Mouse (Mus musculus) cerebellum, adult 8-10 months (tissue): ENCODE data around the gene Eya4.

Experiments used
- DNase-seq: peaks from one replicate; pipeline ENCODE4 v3.0.0; 2022

Gene Eya4

DNA sequence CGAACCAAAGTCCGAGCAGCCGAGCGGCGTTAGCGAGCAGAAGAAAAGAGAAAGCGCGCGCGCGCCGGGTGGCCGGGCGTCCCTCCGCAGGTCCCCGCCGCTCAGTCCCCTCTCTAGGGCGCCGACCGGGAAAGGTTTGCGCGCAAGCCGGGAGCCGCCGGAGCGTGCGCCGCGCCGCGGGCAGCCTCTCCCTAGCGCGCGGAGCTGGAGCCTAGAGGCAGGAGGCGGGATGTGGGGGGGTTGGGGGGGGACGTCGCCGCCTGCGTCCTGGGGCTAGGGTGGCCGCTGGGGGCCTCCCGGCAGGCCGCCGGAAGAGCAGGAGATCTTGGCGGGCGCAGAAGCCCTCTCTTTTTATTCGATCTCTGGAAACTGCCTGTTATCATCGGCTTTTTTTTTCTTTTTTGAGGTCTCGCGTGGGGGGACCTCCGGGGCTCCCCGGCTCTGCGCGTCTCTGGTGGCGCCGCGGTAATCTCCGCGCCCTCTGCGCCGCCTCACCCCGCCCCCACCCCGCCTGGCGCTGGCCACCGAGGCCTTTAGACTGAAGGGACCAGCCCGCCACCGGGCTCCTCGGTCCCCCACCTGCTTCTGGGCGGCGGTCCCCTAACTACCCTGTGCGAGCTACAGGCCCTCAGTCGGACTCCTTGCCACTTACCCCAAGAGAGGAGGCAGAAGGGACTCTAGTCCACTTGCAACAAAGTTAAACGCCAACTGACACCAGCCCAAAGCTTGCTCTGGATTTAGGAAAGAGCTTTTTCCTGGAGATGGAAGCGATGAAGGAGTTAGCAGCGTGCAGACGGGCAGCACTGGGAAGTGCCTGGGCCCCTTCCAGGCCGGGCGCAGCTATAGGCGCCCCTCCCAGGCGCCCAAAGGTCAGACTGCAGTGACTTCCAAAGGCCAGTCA, at the start of gene Eya4:
TSS of gene Eya4 (minus strand) at position 776 of the 901 bp plus-strand sequence.
- no peak for DNase-seq

DNA sequence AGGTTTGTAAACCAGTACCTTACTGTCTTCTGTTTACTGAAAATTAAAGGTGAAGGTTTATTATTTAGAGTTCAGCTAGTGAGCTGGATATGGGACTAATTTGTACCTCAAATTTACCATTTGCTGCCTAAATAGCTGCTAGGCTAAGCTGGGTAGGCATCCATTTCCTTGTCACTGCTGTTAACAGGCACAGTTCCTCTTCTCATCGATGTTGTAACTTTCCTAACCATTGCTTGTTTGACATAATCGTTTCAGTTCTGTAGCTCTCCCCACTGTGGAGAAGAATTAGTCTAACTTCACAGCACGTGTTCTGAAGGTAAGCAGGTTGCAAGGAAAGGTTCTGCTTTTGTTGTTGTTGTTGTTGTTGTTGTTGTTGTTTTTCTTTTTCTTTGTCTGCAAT, 44.8 kb upstream of the Eya4 start:
- DNase-seq: no peak

DNA sequence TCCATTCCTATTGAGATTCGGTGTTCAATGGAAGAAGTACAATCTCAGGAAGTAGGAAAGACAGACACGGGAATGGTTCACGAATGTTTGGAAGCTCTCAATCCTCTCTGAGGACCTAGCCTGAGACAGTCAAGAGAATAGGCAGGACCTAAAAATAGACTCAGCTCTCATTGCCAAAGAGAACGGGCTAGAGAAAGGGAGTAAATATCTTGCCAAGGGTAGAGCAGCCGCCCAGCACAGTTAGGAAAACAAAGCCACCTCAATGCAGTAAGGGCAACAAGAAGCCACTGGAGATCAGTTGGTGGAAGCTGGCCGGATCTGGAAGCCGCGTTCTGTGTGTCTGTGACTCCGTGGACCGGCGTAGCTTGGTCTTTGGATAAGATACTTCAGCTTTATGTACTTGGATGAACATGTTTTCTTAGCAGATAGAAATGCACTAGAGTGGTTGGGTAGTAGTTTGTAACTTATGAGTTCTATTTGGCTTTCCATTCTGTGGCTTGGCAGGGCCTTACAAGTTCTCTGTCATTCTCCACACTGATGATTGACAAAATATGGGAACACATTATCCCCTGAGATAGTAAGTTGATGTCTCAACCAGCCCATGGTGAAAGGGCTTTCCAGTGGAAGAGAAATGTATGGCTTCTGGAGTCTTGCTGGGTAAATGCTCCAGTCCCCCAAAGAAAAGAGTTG, 44.1 kb upstream of the Eya4 start:
- no peak for DNase-seq

DNA sequence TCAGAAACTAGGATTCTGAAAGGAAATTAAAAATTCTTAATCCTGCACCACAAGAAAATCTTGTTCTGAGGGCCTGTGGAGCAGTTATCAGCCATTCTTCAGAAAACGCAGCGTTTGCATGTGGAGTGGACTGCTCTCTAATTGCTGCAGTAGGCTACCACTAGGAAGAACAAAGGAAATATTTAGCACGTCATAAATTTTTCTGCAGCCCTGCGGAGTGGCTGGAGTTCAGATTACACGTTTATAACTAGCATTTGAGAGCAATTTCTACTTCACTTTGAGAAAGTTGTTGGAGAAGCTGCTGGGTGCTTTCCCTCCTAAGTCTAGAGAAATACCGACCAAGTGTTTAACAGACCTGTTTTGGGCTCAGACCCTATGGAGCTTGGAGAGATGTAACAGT, 43.6 kb upstream of the Eya4 start:
- no peak for DNase-seq

DNA sequence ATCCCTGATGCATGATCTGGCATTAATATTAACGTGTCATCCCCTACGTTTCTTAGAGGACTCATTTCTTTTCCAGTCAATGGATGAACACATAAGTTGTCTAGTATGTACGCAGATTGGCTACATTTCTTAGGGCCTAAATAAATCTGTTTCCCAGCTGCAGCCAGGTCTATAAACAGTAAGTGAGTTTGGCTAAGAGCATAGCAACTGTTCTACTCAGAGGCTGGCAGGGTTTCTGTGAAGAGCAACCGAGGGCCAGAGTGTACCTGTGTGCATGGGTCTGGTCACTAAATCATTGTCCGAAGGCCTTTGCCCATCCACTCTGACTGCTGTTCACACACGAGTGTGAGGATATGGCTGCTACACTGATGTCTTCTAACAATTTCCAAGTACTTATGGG, 13.3 kb upstream of the Eya4 start:
- no peak for DNase-seq

DNA sequence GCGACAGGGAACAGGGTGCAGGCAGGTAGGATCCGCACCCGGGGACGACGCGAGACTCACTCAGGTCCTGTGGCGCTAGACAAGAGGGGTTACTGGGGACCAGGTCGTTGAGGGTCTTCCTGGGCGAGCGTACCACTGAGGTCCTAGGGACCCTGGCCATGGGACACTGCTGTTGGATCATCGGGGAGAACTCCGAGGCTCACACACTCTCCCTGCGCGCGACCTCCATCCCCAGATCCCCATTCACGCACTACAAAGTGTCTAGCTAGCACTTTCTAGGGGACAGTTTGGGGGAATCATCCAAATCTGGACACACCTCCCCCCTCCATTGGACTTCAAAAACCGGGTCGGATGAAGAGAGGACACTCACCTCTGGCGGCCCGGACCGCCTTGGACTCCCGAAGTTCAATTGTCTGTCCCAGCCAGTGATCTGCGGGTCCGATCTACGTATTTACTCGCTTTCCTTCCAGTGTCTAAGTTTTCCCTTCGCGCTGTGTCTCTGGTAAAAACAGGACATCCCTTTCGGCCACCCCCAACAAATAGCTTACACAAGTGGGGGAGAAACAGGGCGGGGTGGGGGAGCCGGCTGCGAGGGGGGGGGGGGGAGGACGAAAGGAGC, 1.1 kb downstream of the Eya4 start:
- DNase-seq: no peak

DNA sequence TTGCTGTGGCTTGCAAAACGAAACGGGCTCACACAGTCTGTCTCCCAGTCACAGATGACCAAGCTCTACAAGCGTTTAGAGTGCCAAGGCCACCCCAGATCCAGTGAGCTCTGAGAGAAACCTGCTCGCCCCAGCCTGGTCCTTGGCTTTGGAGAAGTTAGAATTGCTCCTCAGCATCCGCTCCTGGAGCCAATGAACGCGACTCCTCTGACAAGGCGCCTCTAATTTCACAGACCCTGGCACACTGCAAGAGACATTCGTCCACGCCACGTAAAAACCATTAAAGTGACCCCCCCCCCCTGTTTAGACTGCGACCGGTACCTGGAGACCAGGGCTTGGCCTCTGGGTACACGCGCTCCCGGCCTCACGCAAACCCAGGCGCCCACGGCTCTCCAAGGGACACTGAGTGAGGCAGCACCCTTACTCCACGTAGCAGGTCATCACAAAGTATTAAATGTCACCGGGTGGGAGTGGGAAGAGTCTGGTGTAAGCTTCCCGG, 1.6 kb downstream of the Eya4 start:
- DNase-seq: no peak

DNA sequence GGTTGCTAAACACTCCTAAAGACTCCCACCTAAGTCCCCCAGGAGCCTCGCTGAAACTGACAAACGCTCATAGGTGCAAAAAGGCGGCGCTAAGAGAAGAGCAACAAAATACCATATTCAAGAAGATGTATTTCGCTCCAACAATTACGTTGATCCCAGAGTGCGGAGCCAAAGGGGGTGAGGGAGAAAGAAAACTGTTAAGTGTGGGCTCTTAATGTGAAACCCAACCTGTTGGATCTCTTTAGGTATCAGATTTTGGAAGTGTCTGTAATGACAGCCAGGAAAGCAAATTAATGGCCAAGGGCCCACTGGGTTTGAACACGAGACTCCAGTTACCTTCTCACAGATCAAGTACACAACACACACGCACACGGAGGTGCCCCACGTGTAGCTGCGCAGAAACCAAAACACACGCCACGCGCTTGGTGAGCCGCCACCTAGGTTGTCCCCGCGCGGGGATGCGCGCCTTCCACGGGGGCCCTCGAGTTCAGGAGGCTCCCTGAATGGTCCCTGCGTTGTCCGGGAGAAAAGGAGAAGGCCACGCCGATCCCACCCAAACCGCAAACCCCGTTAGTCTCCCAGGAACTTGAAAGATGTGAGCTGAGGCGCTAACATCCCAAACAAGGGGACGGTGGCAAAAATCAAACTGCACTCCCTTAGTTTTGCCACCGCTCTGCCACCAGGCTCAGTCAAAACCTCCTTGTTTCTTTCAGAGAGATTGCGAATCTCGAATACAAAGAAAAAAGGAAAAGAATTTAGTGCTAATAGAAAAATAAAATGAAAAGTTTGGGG, 2.3 kb downstream of the Eya4 start:
- DNase-seq: no peak

DNA sequence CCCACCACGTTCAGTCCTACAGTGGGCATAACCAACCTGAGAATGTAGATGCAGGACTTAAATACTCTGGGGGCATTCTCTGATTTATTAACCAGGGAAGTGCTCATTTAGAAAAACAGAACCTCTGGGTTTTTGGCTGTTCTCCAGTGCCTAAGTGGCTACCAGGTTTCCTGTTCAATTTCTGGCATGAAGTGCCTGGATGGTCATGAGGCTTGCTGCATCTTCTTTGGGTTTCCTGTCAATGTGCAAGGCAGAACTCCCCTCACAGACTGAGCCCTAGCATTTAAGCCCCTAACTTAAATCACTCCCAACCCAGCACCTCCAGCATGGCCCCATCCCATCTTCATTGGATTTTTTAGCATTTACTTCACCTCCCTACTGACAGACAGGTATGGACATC, 13.3 kb downstream of the Eya4 start:
- DNase-seq: no peak

DNA sequence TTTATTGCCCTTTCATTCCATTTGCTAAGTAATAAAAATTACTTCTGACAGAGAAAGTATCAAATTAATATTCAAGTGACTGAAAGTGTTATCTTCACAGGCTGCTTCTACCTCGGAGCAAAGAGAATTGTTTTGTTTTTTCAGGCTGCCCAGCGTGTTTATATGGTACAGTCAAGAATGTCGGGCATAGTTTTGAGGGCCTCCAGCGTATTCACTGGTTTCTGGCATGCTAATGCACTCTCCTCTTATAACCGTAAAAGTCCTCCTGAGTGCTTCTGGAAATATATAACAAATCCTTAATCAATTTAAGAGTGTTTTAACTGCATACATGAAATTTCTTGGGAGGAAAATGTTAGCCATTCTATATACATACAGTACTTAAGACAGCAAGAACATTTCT, 17.8 kb downstream of the Eya4 start:
- DNase-seq: no peak

DNA sequence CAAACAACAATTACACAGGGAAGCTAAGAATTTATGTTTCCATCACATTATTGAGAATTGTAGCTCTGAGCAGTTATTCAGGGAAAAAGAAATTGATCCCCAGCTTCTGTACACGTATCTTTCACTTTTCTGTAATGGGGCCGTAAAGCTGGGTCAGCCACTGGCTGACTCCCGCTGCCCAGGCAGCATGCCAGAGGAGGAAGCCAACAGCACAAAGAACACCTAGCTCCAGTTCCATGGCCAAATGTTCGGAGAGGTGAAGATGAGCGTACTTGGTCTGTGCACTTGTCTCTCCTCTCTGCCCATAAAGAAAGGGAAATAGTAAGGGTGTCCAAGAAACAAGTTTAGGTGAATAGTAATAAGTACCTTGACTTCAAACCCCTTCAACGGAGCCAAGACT, 22.9 kb downstream of the Eya4 start:
- DNase-seq: no peak

DNA sequence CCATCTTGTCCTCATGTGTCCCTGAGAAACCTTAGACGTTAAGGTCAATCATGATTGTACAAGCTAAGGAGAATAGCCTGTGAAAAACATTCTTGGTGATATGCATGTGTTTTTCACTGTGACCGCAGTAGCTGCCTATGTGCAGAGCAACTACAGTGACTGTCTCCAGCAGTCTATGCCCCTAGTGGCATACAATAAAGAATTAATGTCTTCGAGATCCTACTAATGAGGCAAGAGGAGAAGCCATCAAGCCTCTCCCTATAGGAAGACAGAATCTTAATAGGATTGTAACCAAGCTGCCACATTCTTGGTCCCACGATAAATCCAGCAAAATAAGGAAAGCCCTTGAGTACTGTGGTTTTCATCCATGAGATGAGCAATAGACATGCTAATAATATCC, 28.3 kb downstream of the Eya4 start:
- DNase-seq: no peak

DNA sequence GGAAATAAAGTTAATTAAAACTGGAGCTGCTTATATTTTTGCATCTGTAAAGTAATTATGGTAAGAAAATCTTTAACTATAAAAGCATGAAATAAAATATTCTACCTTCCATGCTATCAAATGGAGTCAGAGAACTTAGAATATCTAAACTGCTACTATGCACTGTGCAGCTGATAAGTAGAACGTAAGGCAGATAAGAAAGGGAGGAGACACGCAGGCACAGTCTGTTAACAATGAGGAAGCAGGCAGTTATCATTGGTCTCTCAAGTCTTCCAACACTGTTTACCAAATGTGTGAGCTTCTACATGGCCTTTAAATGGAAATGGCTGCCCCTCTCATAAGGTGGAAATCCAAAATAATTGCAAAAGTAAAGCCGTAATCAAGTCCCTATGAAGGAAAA, 55.0 kb downstream of the Eya4 start:
- DNase-seq: no peak

DNA sequence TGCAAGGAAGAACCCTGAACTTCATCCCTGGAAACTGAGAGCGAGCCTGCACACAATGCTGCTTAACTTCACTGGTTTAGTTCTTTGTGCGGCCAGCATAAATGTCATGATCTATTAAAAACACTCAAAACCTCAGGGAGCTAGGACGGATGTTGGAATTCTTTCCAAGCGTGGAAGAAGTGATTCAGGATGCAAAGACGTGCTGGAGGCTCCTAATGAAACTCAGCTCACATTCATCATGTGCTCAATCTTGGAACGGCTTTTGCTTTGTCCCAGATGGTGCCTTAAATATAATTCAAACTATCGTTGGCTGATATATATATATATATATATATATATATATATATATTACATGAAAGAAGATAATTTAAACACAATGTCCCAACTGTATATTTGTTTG, 58.1 kb downstream of the Eya4 start:
- no peak for DNase-seq

DNA sequence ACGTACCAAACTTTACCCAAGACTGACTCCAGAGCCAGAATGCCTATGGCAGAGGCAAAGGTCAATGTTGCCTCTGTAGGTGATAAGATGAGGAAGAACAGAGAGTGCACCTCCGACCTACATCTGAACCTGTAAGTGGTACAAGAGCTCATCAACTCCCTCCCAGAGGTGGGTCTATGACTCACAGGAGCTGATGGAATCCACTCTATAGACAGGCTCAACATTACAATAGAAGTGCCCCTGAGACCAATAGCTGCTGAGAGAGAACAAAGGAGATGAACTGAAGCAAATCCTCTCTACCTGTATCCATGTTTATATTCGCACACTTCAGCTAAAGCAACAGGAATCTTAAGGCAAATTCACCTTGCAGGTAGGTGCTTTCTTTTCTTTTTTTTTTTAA, 73.2 kb downstream of the Eya4 start:
- no peak for DNase-seq

DNA sequence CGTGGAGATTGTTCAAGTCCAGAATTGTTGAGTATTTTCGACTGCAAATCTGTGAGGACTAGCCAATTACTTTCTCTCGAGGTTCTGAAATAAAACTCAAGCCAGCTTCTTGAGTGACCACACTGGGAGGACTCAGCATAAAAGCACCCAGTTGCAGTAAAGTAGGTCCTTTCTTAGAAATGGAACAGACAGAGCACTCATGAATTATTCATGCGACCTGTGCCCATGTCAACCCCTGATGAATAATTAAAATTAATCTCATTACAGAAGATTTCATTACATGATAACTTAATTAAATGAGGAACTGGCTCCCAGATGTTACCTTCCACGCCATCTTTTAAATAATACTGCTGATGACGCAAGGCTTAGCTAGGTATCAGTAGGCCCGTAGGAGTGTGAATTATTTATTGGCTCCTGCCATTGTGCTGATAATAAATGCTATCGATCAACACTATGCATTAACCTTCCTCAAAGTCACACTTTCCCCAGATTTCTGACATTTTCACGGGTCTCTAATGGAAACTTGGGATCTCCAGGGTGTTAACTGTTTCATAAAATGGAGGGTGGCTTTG, 79.5 kb downstream of the Eya4 start:
- no peak for DNase-seq

DNA sequence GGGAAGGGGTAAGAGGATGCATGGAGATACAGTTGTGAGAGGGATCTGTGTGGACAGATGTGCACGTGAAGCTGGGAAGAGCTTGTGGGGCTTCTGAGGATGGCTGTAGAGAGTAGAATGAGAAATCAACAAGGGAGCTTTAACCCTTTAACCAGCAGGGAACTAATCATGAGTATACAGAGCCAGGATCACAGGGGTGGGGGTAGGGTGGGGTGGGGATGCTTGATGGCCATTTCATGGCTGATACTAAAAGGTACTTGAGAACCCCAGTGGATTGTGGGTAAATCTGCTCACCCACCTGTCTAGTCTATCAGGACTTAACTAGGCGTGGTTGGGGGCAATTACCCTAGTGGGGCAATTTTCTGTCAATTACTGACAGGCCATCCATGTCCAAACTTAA, 80.1 kb downstream of the Eya4 start:
- DNase-seq: no peak

DNA sequence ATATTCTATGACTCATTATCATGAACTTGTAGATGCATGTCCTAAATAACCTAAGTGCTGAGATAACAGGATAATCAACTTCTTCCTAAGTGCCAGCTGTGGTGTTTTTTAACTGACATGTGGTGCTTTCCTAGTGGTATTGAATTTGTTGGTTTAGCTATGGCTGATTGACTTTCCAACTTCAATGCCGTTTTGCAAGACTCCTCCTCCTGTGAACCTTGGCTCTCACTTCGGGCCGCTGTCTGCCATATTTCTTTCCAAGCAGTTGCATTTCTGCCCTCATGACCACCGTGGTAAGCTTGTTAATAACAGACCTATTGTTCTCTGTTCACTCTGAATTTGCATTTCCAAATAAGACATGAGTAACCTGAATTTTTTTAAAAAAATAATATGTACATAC, 98.4 kb downstream of the Eya4 start:
- DNase-seq: no peak

DNA sequence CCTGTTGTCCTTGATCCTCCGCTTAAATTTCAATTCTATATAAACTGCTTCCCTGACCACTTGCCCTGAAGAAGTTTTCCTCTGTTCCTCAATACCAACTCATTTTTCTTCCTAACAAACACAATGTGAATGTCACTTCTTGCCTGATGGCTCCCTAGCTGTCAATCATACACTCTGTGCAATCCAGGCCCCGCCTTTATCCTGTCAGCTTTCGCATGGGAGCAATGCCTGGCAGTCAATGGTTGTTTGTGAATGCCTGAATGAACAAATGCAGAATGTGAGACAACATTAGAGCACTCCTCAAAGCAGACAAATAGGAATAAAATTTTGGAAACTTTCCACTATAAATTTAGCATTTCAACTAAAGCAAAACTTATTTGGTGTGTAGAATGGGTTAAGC, 104.1 kb downstream of the Eya4 start:
- DNase-seq: no peak

DNA sequence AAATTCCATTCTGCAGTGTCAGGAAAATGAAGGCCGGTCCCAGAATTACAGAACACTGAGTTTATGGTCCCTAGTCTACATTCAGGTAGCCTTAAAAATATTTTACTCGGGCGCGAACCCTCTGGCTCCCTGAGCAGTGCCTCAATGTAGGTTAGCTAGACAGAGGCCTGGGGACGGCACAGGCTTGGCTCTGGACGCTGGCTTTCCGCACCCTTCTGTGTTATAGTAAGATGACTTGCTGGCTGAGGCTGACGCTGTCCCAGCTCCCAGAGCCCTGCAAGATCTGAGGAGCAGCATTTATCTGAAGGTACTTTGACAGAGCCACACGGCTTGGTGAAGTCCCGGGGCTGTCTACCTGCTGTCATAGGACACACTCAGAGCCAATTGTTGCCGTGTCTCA, 113.7 kb downstream of the Eya4 start:
- DNase-seq: no peak

DNA sequence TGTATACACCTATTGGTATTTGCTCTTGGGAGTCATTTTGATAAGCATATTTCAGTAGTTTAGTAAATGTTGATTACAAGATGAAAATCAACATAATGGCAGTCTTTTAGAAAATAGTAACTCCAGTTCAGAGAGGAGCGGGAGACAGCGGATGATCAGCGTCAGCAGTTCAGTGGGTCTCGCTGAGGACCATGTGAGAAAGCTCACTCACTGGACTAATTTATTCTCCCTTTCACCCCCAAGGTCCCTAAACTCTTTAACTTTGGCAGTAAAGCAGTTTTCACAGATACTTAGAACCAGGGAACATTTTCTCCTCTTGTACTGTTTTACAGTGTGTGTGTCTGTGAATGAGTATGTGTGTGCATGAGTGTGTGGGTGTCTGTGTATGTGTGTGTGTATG, 115.2 kb downstream of the Eya4 start:
- DNase-seq: no peak

DNA sequence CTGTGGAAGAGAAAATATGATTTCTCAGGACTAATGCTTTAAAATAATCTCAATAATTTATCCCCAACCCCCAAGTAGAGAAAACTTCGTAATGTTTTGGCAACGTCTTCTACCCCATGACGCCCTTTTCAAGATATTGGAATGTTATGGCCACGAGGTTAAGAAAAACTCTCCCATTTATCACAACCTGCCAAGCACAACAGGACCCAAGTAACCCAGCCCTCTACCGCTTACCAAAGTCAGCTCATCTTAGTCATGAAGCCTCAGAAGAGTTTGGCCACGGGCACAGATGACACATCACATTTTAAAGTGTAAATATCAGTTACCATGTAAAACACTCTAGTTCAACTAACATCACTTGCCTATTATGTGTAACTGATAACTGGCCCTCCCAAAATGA, 117.2 kb downstream of the Eya4 start:
- DNase-seq: no peak

DNA sequence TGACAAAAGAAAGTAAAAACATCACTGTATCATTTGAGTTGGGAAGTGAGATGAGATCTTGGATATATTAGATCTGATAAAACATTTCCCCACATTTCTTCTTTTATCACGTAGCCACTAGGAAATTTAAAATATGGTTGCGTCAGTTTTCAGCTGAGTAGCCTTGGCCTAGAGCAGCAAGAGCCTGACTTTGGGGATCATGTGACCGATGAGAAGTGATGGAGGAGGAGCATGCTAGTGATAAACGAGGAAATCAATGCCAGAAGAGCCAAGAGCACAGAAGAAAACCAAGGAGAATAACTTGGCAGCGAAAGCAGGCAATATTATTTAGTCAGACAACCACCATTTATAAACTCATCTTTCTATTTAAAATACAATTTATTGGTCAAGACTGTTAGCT, 119.7 kb downstream of the Eya4 start:
- no peak for DNase-seq
